Mouse (Mus musculus) adipocyte (in vitro differentiated cells): ENCODE data around the gene Ush2a.

ENCODE experiments used
- DNase-seq: peaks from one replicate; pipeline ENCODE4 v3.0.0-alpha.2; 2016; ENCODE audit warnings: low spot score

Gene Ush2a

DNA sequence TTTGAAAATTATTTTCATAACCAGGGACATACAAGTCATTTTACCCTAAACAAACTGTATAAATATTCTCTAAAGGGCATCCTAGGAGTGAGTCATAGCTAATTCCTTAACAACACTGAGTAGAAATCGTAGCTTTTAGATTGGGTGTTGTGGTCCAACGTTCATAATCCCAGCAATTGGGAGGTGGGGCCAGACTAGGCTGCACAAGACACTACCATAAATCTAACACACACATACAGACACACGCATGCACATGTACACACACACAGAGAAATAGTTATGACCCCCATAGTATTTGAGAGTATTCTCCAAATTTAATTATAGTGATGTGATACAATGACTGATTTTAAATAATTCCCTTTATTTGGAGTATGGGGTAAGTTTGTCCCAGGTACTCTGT, 125.5 kb downstream of the Ush2a start:
- DNase-seq = no peak

DNA sequence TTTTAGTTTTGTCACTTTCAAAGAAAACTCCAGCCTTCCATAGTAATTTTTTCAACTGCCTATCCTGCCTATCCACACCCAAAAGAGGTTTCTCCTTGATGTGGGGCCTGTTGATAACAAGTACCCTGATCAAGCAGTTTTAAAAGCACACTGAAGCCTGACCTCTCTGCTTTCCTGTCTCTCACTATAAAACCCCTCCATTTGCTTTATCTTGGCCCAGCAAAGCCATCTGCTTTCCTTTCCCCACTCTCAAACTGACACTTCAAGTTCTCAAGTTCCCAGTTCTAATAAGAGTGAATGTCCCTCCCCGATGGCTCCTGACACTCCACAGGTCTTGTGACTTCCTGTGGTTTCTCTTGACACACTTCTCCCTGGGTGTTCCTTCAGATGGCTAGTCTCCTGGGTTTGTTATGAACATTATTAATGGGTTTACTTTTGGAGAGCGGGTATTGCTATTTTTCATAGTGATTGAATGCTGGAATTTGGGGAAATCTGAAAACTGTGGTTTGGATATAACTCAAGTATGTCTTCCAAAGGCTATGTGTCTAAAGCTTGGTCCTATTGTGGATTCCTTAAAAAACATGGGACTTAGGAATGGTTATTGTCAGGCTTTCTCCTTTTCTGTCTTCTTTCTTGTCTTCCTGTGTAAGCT, 126.1 kb downstream of the Ush2a start:
- peak; percentile 28 for DNase-seq

DNA sequence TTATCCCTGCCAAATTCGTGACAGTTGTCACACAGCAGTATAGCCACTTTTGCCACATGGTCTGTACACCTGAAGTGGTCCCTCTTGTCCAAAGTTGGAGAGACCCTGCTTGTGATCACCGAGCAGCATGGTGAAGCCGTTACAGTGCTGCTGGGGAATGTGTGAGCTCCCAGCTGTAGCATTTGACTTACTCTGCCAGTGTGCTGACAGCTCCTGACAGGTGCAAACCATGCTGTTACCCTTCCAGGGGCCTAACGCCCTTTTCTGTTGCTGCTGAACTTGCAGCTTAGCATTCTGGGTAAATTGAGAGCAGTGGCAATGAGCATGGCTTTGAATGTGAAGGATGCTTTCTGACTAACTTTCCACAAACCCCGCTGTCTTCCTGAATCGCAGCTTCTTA, 128.3 kb downstream of the Ush2a start:
- no peak for DNase-seq

DNA sequence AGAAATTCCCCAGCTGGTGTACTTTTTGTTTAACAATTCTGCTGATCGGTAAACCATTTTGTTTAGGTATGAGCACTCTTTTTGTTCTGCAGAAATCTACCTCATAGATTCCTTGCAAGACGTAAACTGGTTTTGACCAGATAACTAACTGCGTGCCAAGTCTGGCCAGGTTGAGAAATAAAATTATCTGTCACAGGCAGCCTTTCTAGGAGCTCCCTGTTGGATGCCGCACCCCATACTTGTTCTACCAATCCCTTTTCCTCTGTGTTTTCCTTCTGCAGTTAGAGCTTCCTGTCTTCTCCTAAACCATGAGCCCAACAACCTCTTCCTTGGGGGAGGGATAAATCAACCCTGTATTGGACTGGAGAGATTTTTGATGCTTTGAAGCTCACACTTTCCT, 145.4 kb downstream of the Ush2a start:
- no peak for DNase-seq

DNA sequence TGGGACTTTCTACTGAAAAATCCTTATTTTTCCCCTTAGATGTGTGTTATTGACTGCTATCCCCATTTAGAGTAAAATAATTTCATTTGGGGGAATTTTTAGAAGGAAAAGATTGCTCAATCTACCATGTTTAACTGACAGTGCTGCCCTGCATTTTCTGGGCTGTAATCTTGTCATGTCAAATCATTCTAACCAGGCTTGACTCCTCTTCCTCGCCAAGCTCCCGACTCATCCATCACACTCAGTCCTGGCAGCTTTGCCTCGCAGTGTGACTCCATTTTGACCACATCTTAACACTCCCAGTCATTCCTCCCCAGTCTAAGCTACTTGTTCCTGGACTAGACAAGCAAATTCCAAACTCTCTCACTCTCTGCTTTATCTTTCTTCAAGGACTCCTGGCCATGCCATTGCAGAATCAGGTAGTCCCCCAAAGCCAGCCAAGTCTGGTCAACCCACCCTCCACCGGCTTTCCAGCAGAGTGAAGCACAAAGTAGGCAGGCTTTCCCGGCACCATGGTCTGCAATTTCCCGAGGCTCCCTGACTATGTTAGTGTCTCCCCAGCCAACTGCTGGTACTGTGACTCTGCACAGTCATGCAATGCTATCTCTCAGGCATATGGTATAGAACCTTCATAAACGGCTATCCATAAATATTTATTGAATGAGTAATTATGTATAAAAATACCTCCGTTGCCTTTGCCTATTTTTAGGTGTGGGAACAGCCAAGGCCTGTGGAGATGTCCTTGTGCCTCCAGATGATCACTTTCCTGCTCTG, 146.0 kb downstream of the Ush2a start:
- DNase-seq = no peak

DNA sequence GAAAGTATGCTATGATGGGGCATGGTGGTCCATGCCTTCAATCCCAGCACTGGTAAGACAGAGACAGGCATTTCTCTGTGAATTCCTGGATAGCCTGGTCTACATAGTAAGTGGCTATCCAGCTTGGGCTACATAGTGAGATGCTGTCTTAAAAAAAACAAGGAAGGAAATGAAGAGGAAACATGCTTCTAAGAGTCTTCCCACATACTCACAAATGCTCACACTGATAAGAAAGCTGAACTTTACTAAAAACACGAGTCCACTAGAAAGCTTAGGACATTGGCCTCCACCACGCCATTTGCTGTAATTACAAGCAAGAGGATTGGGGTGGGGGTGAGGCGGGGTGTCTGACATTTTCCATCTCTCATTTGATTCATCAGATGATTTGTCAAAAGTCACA, 148.7 kb downstream of the Ush2a start:
- DNase-seq = no peak

DNA sequence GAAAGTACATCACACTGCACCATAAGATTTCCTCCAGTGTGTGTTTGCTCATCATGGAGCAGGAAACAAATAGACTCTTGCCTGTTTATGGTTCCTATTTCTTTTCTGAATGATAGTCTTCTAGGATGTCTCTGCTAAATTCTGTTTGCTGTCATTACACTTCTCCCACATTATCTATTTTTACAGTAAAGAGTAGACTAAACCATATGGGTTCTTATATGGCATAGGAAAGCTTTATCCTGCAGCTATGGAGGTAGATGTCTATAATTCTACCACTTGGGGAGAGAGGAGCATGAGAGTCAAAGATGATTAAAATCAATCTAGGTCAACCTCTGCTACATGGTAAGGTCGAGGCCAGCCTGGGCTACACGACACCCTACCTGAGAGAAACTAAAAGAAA, 158.7 kb downstream of the Ush2a start:
- DNase-seq = no peak

DNA sequence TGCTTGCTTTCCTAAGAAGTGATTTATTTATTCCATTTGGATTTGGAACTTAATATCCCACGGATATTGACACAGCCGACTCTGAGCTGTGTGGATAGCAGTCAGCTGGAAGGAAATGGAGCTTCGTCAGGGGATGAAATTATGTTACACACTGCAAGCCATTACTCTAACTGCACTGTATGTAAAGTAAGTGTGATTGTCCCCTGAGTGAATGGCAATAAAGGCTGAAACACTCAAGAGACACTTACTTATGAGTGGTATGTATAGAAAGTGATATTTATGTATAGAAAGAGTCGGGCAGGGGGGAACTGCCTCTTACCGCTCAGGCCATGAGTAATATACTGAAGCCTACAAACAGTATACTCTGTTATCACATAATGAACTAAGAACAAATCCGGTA, 166.3 kb downstream of the Ush2a start:
- no peak for DNase-seq

DNA sequence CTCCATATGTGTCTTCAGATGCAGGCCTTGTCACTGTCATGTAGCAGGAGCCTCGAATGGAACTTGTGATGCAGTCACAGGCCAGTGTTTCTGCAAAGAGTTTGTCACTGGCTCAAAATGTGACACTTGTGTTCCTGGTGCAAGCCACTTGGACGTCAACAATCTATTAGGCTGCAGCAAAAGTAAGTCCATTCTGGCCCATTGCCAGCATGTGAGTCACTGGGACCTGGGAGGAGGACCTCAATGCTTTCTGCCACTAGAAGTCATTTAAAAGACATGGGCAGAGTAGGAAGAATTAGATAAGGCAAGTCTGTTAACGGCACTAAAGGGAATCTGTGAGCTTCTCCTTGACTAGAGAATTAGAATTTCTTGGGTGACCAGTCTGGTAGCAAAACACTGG, 168.9 kb downstream of the Ush2a start:
- DNase-seq = no peak

DNA sequence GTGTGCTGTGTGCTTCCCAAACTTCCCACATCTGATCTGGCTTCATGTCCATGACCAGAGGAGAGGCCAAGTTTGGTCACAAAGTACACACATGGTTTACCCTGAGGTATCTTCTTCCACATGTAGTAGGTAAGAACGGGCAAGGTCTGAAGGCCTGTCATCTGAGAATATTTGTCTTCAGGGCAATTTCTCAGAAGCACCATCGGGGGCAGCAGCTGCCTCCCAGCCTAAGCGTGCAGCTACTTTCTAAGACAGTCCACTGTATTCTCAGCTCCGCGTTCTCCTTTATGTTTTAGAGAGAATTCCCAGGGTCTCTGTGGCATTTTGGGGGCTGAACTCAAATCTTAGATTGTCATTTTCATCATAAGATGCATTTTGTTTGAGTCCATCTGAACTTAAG, 186.1 kb downstream of the Ush2a start:
- DNase-seq = no peak

DNA sequence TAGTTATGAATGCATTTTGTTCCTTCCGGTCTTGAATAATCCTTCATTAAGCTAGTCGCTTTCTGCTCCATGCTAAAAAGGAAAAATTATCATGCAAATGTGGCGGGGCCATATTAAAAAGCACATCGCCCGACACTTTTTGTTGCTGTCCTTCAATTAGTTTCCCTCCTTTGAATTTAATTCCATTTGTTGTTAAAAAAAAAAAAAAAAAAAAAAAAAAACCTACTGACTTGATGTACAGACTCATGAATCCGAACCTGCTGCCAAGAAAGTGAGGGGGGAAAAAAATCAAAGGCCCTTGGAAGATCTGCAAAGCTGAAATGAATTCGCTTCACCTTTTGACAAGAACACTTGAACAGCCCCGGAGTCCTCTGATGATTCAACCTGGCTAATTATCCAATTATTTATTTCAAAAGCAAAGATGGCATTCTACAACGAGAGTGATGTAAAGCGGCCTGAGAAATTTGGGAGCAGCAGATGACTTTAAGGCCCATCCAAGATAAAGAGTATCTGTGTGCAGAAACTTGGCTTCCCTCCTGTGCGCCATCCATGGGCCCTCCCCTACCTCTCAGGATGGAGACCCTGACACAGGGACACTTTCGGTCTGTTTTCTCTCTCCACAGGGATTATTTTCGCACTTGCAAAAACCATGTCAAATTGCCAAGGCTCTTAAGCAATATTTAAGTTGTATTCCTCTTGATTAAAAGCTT, 194.8 kb downstream of the Ush2a start:
- no peak for DNase-seq

DNA sequence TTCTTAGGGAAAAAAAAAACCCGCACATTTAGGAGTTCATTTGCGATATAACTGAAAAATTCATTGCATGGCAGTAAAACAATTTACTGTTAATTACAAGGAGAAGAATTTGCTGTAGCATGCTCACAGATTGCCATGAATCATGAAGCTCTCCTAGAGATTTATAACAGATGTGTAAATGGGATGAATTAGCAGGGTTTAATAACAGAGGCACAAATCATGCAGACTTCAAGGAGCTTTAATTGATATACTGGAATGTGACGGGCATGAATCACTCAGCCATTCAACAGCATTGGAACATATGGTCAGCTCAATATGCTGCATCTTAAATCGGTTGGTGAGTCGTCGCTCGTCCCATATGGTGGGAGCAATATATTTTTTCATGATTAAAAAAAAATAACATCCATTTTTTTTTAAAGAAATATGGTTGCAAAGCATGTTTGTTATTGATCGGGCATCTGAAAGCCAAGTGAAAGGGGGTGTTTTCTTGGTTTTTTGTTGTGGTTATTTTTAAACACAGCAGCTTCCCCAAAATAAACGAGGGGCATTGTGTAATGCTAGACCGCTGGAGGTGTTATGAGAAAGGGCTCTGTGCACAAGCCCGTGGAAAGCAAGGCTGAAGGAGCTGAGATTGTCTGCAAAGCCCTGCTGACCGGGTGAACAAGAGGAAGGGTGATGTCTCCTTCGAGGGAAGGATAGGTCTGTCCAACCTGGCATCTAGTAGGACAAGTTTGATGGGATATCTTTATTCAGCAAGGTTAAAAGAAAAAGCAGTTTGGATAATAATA, 195.6 kb downstream of the Ush2a start:
- DNase-seq = no peak

DNA sequence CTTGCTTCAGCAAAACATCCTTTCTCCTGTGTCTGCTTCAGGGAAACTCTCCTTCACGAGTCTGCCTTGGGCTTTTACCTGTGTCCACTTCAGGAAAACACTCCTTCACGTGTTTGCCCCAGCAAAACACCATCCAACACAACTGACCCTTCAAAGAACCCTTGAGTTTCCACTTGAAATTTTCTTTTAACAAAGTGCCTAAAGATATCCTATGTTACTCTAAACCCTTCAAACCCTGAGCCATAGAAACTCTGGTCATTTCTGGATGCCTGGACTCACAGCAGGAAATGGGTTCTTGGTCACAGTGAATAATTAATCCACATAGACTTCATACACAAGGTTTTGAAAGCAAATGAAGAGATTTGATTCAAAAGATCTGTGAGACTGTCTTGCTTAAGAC, 199.4 kb downstream of the Ush2a start:
- DNase-seq = no peak

DNA sequence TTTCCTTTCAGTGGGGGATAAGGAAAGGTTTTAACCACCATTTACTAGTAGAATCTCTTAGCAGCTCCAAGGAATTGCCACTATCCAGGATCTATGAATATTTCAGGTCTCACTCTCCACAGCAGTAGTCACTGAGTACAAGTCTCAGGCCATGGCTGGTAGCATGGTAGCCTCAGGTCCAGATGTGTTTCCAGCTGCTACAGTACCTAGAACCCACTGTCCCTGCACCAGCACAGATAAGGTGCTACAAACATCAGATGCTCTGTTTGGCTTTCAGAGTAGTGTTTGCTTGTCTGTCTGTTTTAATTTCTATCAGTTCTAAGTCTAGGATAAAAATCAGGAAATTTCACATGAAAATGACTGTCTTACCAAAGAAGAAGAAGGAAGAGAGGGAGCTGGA, 202.8 kb downstream of the Ush2a start:
- no peak for DNase-seq

DNA sequence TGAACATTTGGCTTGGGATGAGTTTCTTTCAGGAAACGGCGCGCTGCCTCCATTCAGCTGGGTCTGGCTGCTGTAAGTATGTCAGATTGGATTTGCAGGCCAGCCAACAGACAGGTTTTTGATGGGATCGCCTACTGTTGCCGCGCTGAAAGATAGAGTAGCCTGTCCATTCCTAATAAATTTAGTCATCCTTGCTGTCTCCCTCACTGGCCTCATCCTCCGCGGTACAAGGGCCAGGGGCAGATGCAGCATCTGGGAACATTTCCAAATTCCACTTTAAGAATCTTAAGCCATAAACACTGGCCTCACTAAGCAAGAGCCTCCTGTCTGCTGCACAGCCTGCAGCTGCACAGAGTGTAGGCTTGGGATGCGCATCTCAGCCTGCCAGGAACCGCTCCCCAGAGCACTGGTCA, 206.6 kb downstream of the Ush2a start:
- DNase-seq = no peak

DNA sequence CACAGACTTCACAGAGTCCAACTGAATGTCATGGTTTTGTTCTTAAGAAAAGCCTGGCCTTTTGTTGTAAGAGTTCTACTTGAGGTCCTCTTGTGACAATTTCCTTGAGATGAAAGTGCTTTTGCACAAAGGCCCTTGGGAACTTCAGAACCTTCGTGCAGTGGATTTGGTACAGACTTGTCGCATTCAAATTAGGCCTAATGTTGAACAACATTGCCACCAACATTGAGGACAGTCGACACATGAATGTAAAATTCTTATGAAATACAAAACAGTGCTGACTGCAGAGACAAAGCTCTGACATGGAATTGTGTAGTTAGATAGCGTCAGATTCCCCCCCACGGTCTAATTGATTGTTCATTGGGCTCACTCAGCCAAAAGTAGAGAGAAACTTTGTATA, 243.1 kb downstream of the Ush2a start:
- DNase-seq = no peak

DNA sequence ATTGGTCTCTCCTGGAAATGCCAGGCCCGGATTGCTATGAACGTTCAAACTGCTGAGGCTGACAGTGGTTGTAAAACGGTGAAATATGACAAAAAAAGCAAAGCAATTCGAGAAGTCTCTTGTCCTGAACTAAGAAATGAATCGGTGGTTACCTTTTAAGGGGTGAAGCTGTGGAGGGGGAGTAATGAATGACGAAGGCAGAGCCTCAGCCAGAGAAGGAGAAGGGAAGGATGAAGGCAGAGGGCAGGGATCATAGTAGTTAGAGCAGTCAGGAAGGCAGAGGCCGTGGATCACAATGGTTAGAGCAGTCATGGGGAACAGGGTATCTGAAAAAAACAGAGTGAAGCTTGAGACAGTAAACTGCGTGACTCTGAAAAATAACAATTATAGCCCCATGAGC, 257.0 kb downstream of the Ush2a start:
- DNase-seq = no peak

DNA sequence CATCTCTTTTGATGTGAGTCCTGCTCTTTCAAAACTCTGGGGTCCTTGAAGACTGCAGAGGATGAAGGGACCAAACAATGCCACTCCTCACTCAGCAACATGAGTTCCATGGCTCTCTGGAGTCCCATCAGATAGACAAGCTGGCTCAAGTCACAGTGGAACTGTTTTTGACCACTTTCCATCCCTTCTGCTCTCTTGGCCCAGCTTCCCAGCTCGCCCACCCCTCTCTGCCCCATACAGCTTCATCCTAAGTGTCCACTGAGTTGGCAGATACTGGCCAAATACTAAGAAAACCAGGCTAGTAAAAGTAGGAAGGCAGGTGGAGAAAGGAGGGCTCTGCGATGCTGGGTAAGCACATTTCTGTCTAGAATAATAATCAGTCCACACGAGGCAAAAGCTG, 265.6 kb downstream of the Ush2a start:
- no peak for DNase-seq

DNA sequence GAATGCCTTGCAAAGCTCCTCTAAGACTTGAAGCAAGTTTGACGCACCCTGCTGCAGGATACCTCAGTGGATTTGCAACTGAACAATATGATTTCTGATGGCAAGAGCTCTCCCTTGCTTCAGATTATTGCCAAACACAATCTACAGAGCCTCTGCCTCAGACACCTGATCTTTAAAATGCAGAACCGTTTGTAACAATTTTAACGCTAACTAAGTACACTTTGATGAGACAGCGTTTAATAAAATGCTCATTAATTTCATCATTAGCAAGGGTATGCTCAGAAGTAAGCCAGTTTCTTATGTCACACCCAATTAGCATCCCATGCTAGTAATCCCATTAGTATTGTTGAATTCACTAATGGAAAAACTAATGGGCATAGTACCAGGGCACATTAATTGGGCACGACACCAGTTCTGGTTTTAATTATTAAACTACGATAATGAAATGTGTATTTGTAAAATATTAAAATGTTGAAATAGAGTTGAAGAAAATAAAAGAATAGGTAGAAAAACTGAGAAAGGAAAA, 267.8 kb downstream of the Ush2a start:
- no peak for DNase-seq

DNA sequence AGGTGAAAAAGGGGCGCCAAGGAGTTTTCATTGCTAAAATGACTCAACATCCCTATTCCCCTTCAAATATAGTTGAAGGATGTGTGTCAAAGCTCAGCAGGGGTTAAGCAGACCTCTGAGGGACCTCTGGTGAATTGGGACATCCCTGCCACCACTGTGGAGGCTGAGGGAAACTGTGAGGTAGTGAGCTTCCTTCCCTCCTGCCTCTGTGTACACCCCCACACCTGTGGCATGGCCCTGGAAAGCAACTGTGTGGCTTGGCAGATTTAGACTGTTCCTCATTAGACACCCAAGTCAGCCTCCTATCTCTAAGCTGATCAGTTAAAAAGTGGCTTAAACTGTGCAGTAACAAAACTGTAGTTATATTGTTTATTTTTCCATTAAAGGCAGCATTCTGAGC, 275.2 kb downstream of the Ush2a start:
- no peak for DNase-seq

DNA sequence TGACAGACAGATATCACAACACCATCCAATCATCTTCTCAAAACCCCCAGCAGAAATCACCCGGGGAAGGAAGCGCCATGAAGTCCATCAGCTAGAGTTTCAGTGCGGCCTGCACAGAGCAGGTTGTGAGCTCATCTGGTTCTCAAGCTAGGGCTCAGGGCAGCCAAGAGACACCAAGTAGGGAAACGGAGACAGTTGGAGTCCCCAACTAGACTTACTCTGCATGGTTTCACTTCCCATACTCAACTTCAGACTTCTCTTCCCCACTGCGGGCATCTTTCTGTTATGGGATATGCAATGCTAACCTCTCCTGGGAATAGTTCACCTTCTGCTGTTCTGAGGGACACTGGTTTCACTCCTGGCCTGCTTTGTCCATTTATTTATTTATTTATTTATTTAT, 277.8 kb downstream of the Ush2a start:
- DNase-seq = no peak

DNA sequence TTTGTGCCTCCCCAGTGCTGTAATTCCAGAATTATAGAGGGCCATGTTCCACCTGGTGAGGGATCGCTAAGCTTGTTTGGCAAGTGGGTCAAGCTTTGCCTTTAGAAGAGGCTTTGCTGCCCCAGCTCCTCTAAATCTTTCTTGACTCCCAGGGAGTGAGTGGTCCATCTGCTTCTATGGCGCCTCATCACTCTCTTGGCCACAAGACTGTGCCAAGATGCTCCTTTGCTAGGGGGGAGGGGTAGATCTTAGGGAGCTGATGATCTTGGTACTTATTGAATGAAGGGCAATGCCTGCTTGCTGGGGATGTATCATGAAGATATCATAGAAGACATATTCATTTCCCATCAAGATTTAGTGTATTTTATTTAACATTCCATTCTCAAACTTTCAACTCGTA, 279.7 kb downstream of the Ush2a start:
- no peak for DNase-seq
